In the genomic region with DNA sequence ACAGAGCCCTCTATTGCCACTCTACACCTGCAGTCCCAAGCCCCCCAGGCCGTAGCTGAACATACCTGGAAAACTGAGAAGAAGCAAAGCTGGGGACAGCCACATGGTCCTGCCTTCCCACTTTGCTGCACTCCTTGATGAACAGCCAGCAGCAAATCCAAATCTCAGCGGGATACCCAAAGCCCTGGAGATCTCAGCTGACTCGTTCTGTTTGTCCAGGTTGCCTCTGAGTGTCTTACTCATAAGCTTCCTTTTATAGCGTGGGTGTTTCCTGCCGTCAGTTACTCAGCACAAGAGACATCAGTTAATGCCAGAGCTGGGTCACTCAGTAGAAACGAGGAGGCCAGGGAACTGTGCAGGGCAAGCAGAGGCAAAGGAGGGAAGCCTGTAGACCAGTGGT, we compare ENCODE assay signal across 13 mouse cellular contexts. TPM values are rescaled to one million over a fixed set of nuclear protein-coding genes. Genes with fewer than 3 reads are reported as not detected.
A peak's percentile ranks its signal among the peaks of the same experiment; 100 is the strongest.
DNase-seq lines count a peak whose midpoint lies in the region; ATAC-seq and TF ChIP-seq lines count a peak whose summit lies in the region.
"Had no signal": no experiment of that assay in that cellular context is flagged by ENCODE, and none has a peak within 500 bp of the region (broad histone marks: within the 10 kb centered on the region; RNA-seq: fewer than 3 reads in every experiment).

A gene (minus strand): TSS at position 243 of the 400 bp plus-strand sequence.

- H3K9me3 ChIP-seq in megakaryocyte, embryonic 14.5 days: peaks cover 3% of the 10 kb centered on the region
- H3K9me3 ChIP-seq: embryonic facial prominence, embryonic 10.5 days; hindbrain, embryonic 15.5 days; liver, embryonic 13.5 days had no signal

- 7% methylated on average over 6 of the region's 6 CpGs for WGBS in bone marrow, adult 2 months

- no peak for TF ChIP-seq CTCF in gastrocnemius, adult 2 months (IDR thresholded peaks at IDR 0.05)
- TF ChIP-seq CTCF in bone marrow, adult 2 months (IDR thresholded peaks at IDR 0.05; ENCODE audit: control insufficient read depth, insufficient read depth, low read length): no peak

- intact Hi-C loops in gastrocnemius, adult 2 months (cut with DNase I): no loop called here

- no peak for TF ChIP-seq POLR2A in bone marrow, adult 2 months (IDR thresholded peaks at IDR 0.05; ENCODE audit: borderline replicate concordance, control insufficient read depth, low read depth, low read length)

- peak within 1 kb of the TSS; percentile 36 for H3K4me3 ChIP-seq in gastrocnemius, adult 2 months
- H3K4me3 ChIP-seq in bone marrow, adult 2 months (replicated peaks; ENCODE audit: control insufficient read depth, low read depth, low read length): peak within 1 kb of the TSS; percentile 80
- H3K4me3 ChIP-seq in megakaryocyte, embryonic 14.5 days (replicated peaks): peak within 1 kb of the TSS; percentile 88
- H3K4me3 ChIP-seq: embryonic facial prominence, embryonic 10.5 days; hindbrain, embryonic 15.5 days; liver, embryonic 13.5 days had no signal

- peaks cover 3% of the 10 kb centered on the region; the same call in 1 of the 2 replicates for H3K4me1 ChIP-seq in bone marrow, adult 2 months (ENCODE audit: control insufficient read depth, insufficient read depth, low read length)
- H3K4me1 ChIP-seq in megakaryocyte, embryonic 14.5 days: peaks cover 63% of the 10 kb centered on the region
- H3K4me1 ChIP-seq: embryonic facial prominence, embryonic 10.5 days; hindbrain, embryonic 15.5 days; liver, embryonic 13.5 days had no signal

- H3K27ac ChIP-seq in gastrocnemius, adult 2 months: peak within 1 kb of the TSS; percentile 16; the same call in 1 of the 2 replicates
- H3K27ac ChIP-seq in bone marrow, adult 2 months (ENCODE audit: control insufficient read depth, insufficient read depth, low read depth, low read length, poor library complexity): peak within 1 kb of the TSS; percentile 78
- H3K27ac ChIP-seq: embryonic facial prominence, embryonic 10.5 days; hindbrain, embryonic 15.5 days; liver, embryonic 13.5 days had no signal

- ATAC-seq in activated CD4-positive, CD25-positive, alpha-beta regulatory T cell, adult 4 months: no peak

- H3K36me3 ChIP-seq in megakaryocyte, embryonic 14.5 days (replicated peaks; ENCODE audit: low read length): no peaks in the 10 kb centered on the region
- H3K36me3 ChIP-seq: embryonic facial prominence, embryonic 10.5 days; hindbrain, embryonic 15.5 days; liver, embryonic 13.5 days had no signal

- DNase-seq in gastrocnemius, adult 2 months: no peak
- DNase-seq in gastrocnemius, postnatal 4 days (ENCODE audit: low spot score in 2 of 2): no peak
- peak; percentile 10 for DNase-seq in A20 (ENCODE audit: low read depth, low spot score)
- no peak for DNase-seq in right cerebral cortex, postnatal 25 days
- DNase-seq: heart, postnatal 10 days; kidney, adult 8-10 months; liver, embryonic 13.5 days; thymus, postnatal 14 days had no signal

- H3K27me3 ChIP-seq in megakaryocyte, embryonic 14.5 days (replicated peaks): peaks cover 11% of the 10 kb centered on the region
- H3K27me3 ChIP-seq: hindbrain, embryonic 15.5 days; liver, embryonic 13.5 days had no signal

RNA-seq across cellular contexts. Expression of the gene that starts here (rescaled TPM):
- under 1 TPM; 0.15 to 0.42 TPM for total RNA-seq in gastrocnemius, adult 2 months (2021)
- 1 to 10 TPM in 1 of 2 experiments, under 1 TPM in 1; 0.49 to 1.1 TPM for total RNA-seq in gastrocnemius, postnatal 4 days (2021)
- polyA plus RNA-seq in bone marrow, adult 2 months (2011; ENCODE audit: insufficient read depth, insufficient read length, low replicate concordance, missing spikeins): 3.1 and 17.5 TPM in 2 replicates
- 1.3 TPM in 1 of 2 replicates, not detected in the other for polyA plus RNA-seq in megakaryocyte, embryonic 14.5 days (2012; ENCODE audit: insufficient read depth, low replicate concordance)
- polyA plus RNA-seq in activated CD4-positive, CD25-positive, alpha-beta regulatory T cell, adult 4 months (2017; shearing (Covaris generic)): under 1 TPM in 1 of 2 experiments, not detected in 1; 0.32 TPM

Comparison
In these comparisons a context has a peak if more than half of its experiments do, and no peak if none do; other contexts are left out.
1. H3K4me3 ChIP-seq: peak in every context shown above with its lines; median percentile 88 in megakaryocyte, embryonic 14.5 days; 80 in bone marrow, adult 2 months; 36 in gastrocnemius, adult 2 months.